19 mouse cellular contexts compared by ENCODE assay signal in the genomic region with DNA sequence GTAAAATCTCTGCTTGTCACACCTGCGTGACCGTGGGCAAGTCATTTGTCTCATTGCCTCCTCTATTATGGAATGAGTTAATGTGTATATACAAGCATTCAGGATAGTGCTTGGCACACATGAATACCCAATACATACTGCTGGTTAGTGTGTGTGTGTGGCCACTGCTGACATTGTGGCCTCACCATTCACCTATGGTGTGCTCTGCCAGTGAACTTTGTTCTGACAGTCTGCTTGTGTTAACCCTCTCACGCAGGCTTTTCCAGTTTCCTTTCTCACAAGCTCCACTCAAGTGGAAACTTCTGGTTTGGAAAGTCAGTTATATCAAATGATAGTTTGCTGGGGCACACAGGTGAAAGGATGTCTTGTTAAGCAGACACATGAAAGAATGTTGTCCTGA. TPM values are rescaled to one million over a fixed set of nuclear protein-coding genes. Genes with fewer than 3 reads are reported as not detected.
A peak's percentile ranks its signal among the peaks of the same experiment; 100 is the strongest.
DNase-seq lines count a peak whose midpoint lies in the region; ATAC-seq and TF ChIP-seq lines count a peak whose summit lies in the region.
"Had no signal": no experiment of that assay in that cellular context is flagged by ENCODE, and none has a peak within 500 bp of the region (broad histone marks: within the 10 kb centered on the region; RNA-seq: fewer than 3 reads in every experiment).

No protein-coding gene starts in this region.

- H3K4me1 ChIP-seq in lung, embryonic 15.5 days = peaks cover 46% of the 10 kb centered on the region
- H3K4me1 ChIP-seq in lung, adult 2 months (ENCODE audit: control insufficient read depth, insufficient read depth, low read length) = peaks cover 3% of the 10 kb centered on the region
- H3K4me1 ChIP-seq in limb, embryonic 14.5 days (ENCODE audit: control insufficient read depth, insufficient read depth, low read length) = peaks cover 43% of the 10 kb centered on the region

- H3K4me3 ChIP-seq in lung, embryonic 15.5 days = no peak overlapping the region
- no peak overlapping the region for H3K4me3 ChIP-seq in lung, adult 2 months (replicated peaks; ENCODE audit: extremely low read depth, low read depth, low read length)
- no peak overlapping the region for H3K4me3 ChIP-seq in limb, embryonic 14.5 days (replicated peaks; ENCODE audit: low read length)
- H3K4me3 ChIP-seq: heart, embryonic 12.5 days had no signal

- ATAC-seq in lung, embryonic 15.5 days (ENCODE audit: borderline replicate concordance, extremely low read depth, low FRiP score, low TSS enrichment) = no peak
- ATAC-seq in limb, embryonic 14.5 days (ENCODE audit: low FRiP score, low read depth) = no peak

- no peak for TF ChIP-seq POLR2A in lung, adult 2 months (IDR thresholded peaks at IDR 0.05; ENCODE audit: borderline replicate concordance, extremely low read depth, low read depth, low read length)
- no peak for TF ChIP-seq POLR2A in limb, embryonic 14.5 days (IDR thresholded peaks at IDR 0.05; ENCODE audit: borderline replicate concordance, extremely low read depth, insufficient read depth, insufficient read length)

- peak overlapping the region; percentile 97 for H3K27ac ChIP-seq in lung, embryonic 15.5 days
- H3K27ac ChIP-seq in limb, embryonic 14.5 days (replicated peaks; ENCODE audit: low read depth, low read length) = peak overlapping the region; percentile 96
- H3K27ac ChIP-seq: macrophage had no signal

- no peak overlapping the region for H3K9ac ChIP-seq in lung, embryonic 15.5 days
- no peak overlapping the region for H3K9ac ChIP-seq in limb, embryonic 14.5 days (ENCODE audit: low read depth, low read length, severe bottlenecking)
- H3K9ac ChIP-seq: heart, embryonic 12.5 days had no signal

- 74% methylated on average over 3 of the region's 3 CpGs for WGBS in lung, embryonic 15.5 days
- WGBS in lung, adult 2 months = 84% methylated on average over 3 of the region's 3 CpGs
- 89% methylated on average over 3 of the region's 3 CpGs for WGBS in limb, embryonic 14.5 days

- no peaks in the 10 kb centered on the region for H3K27me3 ChIP-seq in lung, embryonic 15.5 days
- H3K27me3 ChIP-seq in limb, embryonic 14.5 days (ENCODE audit: control insufficient read depth, insufficient read depth, low read length) = no peaks in the 10 kb centered on the region

- TF ChIP-seq CTCF in lung, adult 2 months (IDR thresholded peaks at IDR 0.05; ENCODE audit: insufficient read depth, low read length) = no peak

- no peak overlapping the region; the same call in 1 of the 2 replicates for H3K4me2 ChIP-seq in lung, embryonic 15.5 days
- no peak overlapping the region for H3K4me2 ChIP-seq in limb, embryonic 14.5 days (replicated peaks; ENCODE audit: low read depth, low read length, severe bottlenecking)
- H3K4me2 ChIP-seq: heart, embryonic 12.5 days had no signal

- no peaks in the 10 kb centered on the region for H3K9me3 ChIP-seq in lung, embryonic 15.5 days
- no peaks in the 10 kb centered on the region for H3K9me3 ChIP-seq in limb, embryonic 14.5 days (ENCODE audit: control insufficient read depth, low read length)
- H3K9me3 ChIP-seq: G1E; heart, embryonic 12.5 days had no signal

- peaks cover 5% of the 10 kb centered on the region for H3K36me3 ChIP-seq in lung, embryonic 15.5 days
- peaks cover 24% of the 10 kb centered on the region for H3K36me3 ChIP-seq in limb, embryonic 14.5 days (ENCODE audit: control insufficient read depth, insufficient read depth, low read length)

- peak; percentile 15 for DNase-seq in kidney, adult 18-20 months
- no peak for DNase-seq in kidney, postnatal 10 days
- no peak for DNase-seq in lung, adult 2 months
- DNase-seq in limb, embryonic 14.5 days (ENCODE audit: low spot score) = no peak
- DNase-seq in thymus, postnatal 25 days = no peak
- no peak for DNase-seq in natural killer cell, adult 2 months (ENCODE audit: low spot score in 2 of 2)
- DNase-seq: adrenal gland, adult 8-10 months; gastrocnemius, postnatal 25 days; heart, postnatal 4 days; left cerebral cortex, postnatal 4 days; midbrain, embryonic 14.5 days; right cerebral cortex, postnatal 14 days had no signal

RNA-seq across cellular contexts. Expression of a gene that starts 1.5 kb away (rescaled TPM):
- 12.1 and 12.8 TPM in 2 replicates for polyA plus RNA-seq in lung, embryonic 15.5 days (2015; fragmentation: Nextera tagmentation; extraction: Ambion mirVana)
- polyA plus RNA-seq in lung, adult 2 months (2012; rRNA removed) = 20.1 and 21.1 TPM in 2 replicates
- polyA plus RNA-seq in limb, embryonic 14.5 days (2012; rRNA removed) = 53.6 and 82.9 TPM in 2 replicates
- 34.9 and 41.6 TPM in 2 replicates for polyA plus RNA-seq in limb, embryonic 14.5 days (2014; fragmentation: Nextera tagmentation; extraction: Ambion mirVana)
- polyA plus RNA-seq: macrophage had no signal

RNA-seq across cellular contexts. Expression of a gene that starts 2.3 kb away (rescaled TPM):
- polyA plus RNA-seq in lung, embryonic 15.5 days (2015; fragmentation: Nextera tagmentation; extraction: Ambion mirVana) = 62.3 and 70.1 TPM in 2 replicates
- polyA plus RNA-seq in lung, adult 2 months (2012; rRNA removed) = 22.0 and 26.8 TPM in 2 replicates
- polyA plus RNA-seq in limb, embryonic 14.5 days (2012; rRNA removed) = 74.7 and 90.0 TPM in 2 replicates
- 95.4 and 102 TPM in 2 replicates for polyA plus RNA-seq in limb, embryonic 14.5 days (2014; fragmentation: Nextera tagmentation; extraction: Ambion mirVana)

RNA-seq across cellular contexts. Expression of a gene that starts 20.9 kb away (rescaled TPM):
- 0.16 and 0.29 TPM in 2 replicates for polyA plus RNA-seq in lung, embryonic 15.5 days (2015; fragmentation: Nextera tagmentation; extraction: Ambion mirVana)
- polyA plus RNA-seq in lung, adult 2 months (2012; rRNA removed) = not detected in 2 replicates
- 0.03 TPM in 1 of 2 replicates, not detected in the other for polyA plus RNA-seq in limb, embryonic 14.5 days (2012; rRNA removed)
- 0.22 and 0.34 TPM in 2 replicates for polyA plus RNA-seq in limb, embryonic 14.5 days (2014; fragmentation: Nextera tagmentation; extraction: Ambion mirVana)
- polyA plus RNA-seq: brain, embryonic 14.5 days; G1E; heart, embryonic 12.5 days; large intestine, adult 2 months; macrophage; urinary bladder, adult 2 months had no signal

RNA-seq across cellular contexts. Expression of a gene that starts 33.3 kb away (rescaled TPM):
- polyA plus RNA-seq in lung, embryonic 15.5 days (2015; fragmentation: Nextera tagmentation; extraction: Ambion mirVana) = 4.3 and 5.1 TPM in 2 replicates
- polyA plus RNA-seq in lung, adult 2 months (2012; rRNA removed) = 25.9 and 27.3 TPM in 2 replicates
- polyA plus RNA-seq in limb, embryonic 14.5 days (2012; rRNA removed) = 64.5 and 81.3 TPM in 2 replicates
- polyA plus RNA-seq in limb, embryonic 14.5 days (2014; fragmentation: Nextera tagmentation; extraction: Ambion mirVana) = 4.4 and 6.8 TPM in 2 replicates

RNA-seq across cellular contexts. Expression of a gene that starts 58.6 kb away (rescaled TPM):
- 27.2 and 30.7 TPM in 2 replicates for polyA plus RNA-seq in lung, embryonic 15.5 days (2015; fragmentation: Nextera tagmentation; extraction: Ambion mirVana)
- polyA plus RNA-seq in lung, adult 2 months (2012; rRNA removed) = 39.1 and 45.6 TPM in 2 replicates
- 22.8 and 29.6 TPM in 2 replicates for polyA plus RNA-seq in limb, embryonic 14.5 days (2012; rRNA removed)
- polyA plus RNA-seq in limb, embryonic 14.5 days (2014; fragmentation: Nextera tagmentation; extraction: Ambion mirVana) = 10.5 and 11.6 TPM in 2 replicates
